Mouse (Mus musculus) ES-CJ7 (cell line): ENCODE results near the gene Hexdc.

Experiments
- DNase-seq: peaks from one replicate; pipeline ENCODE4 v3.0.0; 2011; ENCODE audit warnings: low read depth, low spot score

The Hexdc gene

GRCm38 (mm10) chr11:121228129-121229017 is 24.1 kb downstream of the Hexdc start:
- DNase-seq: no peak

- peak; percentile 90 for DNase-seq
Measured at GRCm38 (mm10) chr11:121229018-121229439, 24.8 kb downstream of the Hexdc start, which contains the start of gene Cybc1. Gene Cybc1, minus strand, starts transcription at chr11:121229322.

- DNase-seq: no peak
Measured at GRCm38 (mm10) chr11:121231191-121231590, 27.0 kb downstream of the Hexdc start.

GRCm38 (mm10) chr11:121231628-121232291 is 27.5 kb downstream of the Hexdc start:
- DNase-seq: no peak

- no peak for DNase-seq
Measured at GRCm38 (mm10) chr11:121232706-121233105, 28.5 kb downstream of the Hexdc start.

GRCm38 (mm10) chr11:121235475-121236238 is 31.4 kb downstream of the Hexdc start:
- peak; percentile 66 for DNase-seq

- DNase-seq: peak; percentile 100
Measured at GRCm38 (mm10) chr11:121236564-121237344, 32.5 kb downstream of the Hexdc start, which contains the start of gene Narf. Gene Narf, plus strand, starts transcription at chr11:121237253.

GRCm38 (mm10) chr11:121237345-121238128 is 33.3 kb downstream of the Hexdc start:
- peak; percentile 46 for DNase-seq

GRCm38 (mm10) chr11:121239669-121240068 is 35.4 kb downstream of the Hexdc start:
- DNase-seq: no peak

- DNase-seq: no peak
Measured at GRCm38 (mm10) chr11:121250196-121250595, 46.0 kb downstream of the Hexdc start.

- peak; percentile 83 for DNase-seq
Measured at GRCm38 (mm10) chr11:121259160-121260100, 55.2 kb downstream of the Hexdc start, which contains the start of gene Foxk2. Gene Foxk2, plus strand, starts transcription at chr11:121259990.

- peak; percentile 20 for DNase-seq
Measured at GRCm38 (mm10) chr11:121260211-121260906, 56.1 kb downstream of the Hexdc start.

- DNase-seq: no peak
Measured at GRCm38 (mm10) chr11:121261074-121261473, 56.8 kb downstream of the Hexdc start.
